Mouse (Mus musculus): ENCODE data around the gene Gm14308. TPM values are rescaled to one million over a fixed set of nuclear protein-coding genes. Genes with fewer than 3 reads are reported as not detected.
"Not testable (repeated sequence)": the region's sequence is repeated elsewhere in the genome, so short reads cannot be mapped to it uniquely, and the experiment has no call there.

Gene Gm14308
- 1 to 10 TPM in 1 of 2 experiments, under 1 TPM in 1; 0.42 to 2.0 TPM for total RNA-seq (2021)

GRCm38 (mm10) chr2:176636244-176636643, at the start of gene Gm14308:
Gene Gm14308, minus strand, starts transcription at chr2:176636344.
- intact Hi-C loops (cut with DNase I); DNase-seq: not testable (repeated sequence)

- intact Hi-C loops (cut with DNase I); DNase-seq: not testable (repeated sequence)
Observed at GRCm38 (mm10) chr2:176670222-176670621, 34.1 kb upstream of the Gm14308 start, which contains the start of gene Zfp973. Gene Zfp973, plus strand, starts transcription at chr2:176670522.

Other genes with a start within 250 kb of the Gm14308 start
- gene Gm14435, start 212.8 kb downstream of the Gm14308 start, total RNA-seq (2021) = 10 to 100 TPM; 23.4 to 26.0 TPM
- under 1 TPM in 1 of 2 experiments, not detected in 1; 0.57 TPM for gene Gm14434, start 149.6 kb downstream of the Gm14308 start, total RNA-seq (2021)
- gene Zfp967, start 115.3 kb downstream of the Gm14308 start, total RNA-seq (2021) = not detected
- gene Zfp973, start 34.2 kb upstream of the Gm14308 start, total RNA-seq (2021) = 10 to 100 TPM; 12.6 to 12.9 TPM
- gene Gm14305, start 72.0 kb upstream of the Gm14308 start, total RNA-seq (2021) = 1 to 10 TPM; 7.6 to 8.4 TPM
- gene Gm14295, start 162.3 kb upstream of the Gm14308 start, total RNA-seq (2021) = 1 to 10 TPM; 5.0 to 7.3 TPM
- gene Gm14408, start 194.8 kb upstream of the Gm14308 start, total RNA-seq (2021) = not detected

Measured in heart, postnatal 36 days (tissue).